Mouse (Mus musculus) cortical plate, adult 2 months (tissue): Measurements from ENCODE around the gene Scnm1.

Source experiments
- CTCF ChIP-seq: fragments of 200-500 bp; IDR thresholded peaks from 2 replicates; pipeline ENCODE4 v1.5.1; 2011; ENCODE audit warnings: mild to moderate bottlenecking, control low read depth, low read length; ENCODE audit not compliant: insufficient read depth; ENCODE audit errors: extremely low read depth
- POLR2A ChIP-seq: fragments of 200-500 bp; IDR thresholded peaks from 2 replicates; pipeline ENCODE4 v1.6.1; 2011; ENCODE audit warnings: mild to moderate bottlenecking, low read length, control low read depth; ENCODE audit not compliant: insufficient read depth; ENCODE audit errors: extremely low read depth

GRCm38 (mm10) chr3:95105121-95105520 lies 28.7 kb downstream of the Scnm1 start:
- TF ChIP-seq CTCF, result no peak
- TF ChIP-seq POLR2A, result no peak
